Mouse (Mus musculus) T-helper 1 cell (primary cell): ENCODE results near the gene Psors1c2.

Experiments used
- in situ Hi-C: fragments of 300-600 bp; cut with MboI, MseI; formaldehyde crosslinking; loops from one replicate; pipeline ENCODE4 v1.15.1; 2025; ENCODE audit warnings: high pct_unique_total_duplicates

The Psors1c2 gene

DNA sequence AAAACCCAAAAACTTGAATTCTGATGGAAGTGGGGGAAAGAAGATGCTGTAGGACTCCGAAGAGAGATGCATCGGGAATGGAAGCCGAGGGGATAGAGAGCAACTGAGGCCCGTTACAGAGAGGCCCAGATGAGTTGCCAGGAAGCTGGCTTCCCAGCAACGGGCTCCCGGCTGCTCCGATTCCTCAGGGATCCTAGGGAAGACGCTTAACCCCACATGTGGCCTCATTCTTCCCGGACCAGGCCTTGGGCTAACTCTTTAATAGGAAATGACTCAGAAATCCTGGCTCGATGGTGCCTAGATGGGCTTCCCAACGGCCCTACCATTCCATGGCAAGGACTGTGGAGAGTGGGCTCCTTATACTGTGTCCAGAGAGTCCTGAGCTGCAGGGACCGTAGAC is 15.5 kb upstream of the Psors1c2 start:
- in situ Hi-C loops = no loop called here

DNA sequence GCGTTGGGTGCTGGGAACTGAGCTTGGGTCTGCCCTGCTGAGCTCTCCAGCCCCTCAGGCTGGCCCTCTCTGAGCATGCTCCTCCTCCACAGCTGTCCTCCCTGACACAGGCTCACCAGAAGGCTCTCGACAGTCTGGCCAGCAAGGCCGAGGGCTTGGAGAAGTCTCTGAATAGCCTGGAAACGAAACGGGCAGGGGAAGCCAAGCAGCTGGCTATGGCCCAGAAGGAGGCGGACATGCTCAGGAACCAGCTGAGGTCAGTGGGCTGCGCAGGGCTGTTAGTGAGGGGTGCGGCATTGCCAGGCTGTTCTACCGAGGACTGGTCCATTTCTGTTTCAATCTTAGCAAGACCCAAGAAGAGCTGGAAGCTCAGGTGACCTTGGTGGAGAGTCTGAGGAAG is 8.6 kb upstream of the Psors1c2 start:
- in situ Hi-C loops = no loop called here

GRCm38 (mm10) chr17:35526644-35527043 is 6.4 kb upstream of the Psors1c2 start:
- in situ Hi-C loops = no loop called here

DNA sequence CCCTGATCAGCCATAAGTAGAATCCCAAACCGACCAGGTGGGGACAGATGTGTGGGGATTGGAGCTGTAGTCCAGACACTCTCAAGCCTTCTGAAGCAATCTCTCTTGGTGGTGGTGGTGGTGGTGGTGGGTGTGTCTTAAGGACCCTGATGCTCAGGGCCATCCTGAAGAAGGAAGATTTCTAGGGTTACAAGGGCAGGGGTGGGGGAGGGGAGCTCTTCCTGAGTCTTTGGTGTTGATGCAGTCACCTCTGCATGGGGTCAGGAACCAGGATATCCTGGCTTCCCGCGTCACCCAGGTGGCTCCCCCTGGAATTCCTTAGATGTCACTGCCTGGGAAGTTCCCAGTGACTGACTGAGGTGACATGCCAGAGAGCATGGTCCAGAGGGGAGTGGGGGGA is 641 bp upstream of the Psors1c2 start:
- in situ Hi-C loops = no loop called here

DNA sequence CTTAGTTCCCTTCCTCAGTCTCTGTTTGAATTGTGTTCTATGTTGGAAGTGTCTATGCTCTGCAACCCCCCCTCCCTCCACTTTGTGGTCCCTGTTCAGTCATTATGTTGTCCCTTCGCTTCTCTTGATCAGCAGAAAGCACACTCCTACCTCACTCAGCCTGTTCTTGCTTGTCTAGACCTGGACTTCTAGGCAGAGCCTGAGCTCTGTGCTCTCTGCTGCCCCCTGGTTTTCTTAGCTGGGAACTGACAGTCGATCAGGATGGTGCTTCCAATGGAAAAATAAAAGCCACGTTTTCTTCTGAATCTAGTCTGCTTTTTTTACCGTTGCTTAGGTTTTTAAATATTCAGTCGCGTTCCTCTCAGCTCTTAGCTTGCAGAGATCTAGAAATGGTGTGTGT is 1.3 kb downstream of the Psors1c2 start:
- in situ Hi-C loops = no loop called here

- in situ Hi-C loops = no loop called here
These were observed 4.4 kb downstream of the Psors1c2 start for GRCm38 (mm10) chr17:35537421-35537820.

GRCm38 (mm10) chr17:35538476-35538875 is 5.5 kb downstream of the Psors1c2 start:
- in situ Hi-C loops = no loop called here

DNA sequence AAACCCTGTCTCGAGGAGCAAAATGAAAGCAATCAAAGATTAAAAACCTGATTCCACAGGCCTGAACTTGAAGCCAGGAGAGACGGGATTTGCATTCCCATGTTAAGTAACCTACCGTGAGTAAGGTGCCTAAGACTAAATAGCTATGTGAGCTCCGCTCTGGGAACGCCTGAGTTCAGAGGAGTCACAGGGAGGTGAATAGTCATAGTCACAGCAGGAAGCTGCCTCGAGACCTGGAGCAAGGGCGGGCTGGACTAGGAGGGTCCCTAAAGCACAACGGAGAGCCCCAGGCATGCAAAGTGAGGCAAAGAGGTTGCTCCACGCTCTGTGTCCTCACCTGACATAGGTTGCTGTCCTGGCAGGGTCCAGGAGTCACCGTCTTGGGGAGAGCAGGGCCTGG is 6.5 kb downstream of the Psors1c2 start:
- in situ Hi-C loops = no loop called here

GRCm38 (mm10) chr17:35542761-35543411 is 9.9 kb downstream of the Psors1c2 start:
- in situ Hi-C loops = no loop called here

DNA sequence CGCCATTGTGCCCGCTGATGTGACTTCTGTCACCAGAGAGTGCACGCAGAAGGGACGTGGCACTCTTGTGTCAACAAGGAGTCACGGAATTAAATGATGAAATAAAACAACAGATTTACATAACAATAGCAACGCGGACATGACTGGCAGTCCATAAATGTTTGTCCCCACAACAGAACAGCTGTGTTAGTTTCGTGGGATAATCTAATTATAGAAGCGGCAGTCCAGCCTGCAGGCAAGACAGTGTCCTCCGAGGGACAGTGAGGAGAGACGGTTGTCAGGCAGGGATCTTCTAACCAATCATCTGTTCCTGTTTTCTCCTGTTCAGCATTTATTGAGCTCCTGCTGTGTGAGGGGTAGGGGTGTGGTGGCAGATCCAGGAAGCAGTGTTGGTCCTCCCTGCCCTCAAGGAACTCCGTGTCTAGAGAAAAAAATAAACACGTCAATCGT is 10.4 kb downstream of the Psors1c2 start:
- in situ Hi-C loops = no loop called here

DNA sequence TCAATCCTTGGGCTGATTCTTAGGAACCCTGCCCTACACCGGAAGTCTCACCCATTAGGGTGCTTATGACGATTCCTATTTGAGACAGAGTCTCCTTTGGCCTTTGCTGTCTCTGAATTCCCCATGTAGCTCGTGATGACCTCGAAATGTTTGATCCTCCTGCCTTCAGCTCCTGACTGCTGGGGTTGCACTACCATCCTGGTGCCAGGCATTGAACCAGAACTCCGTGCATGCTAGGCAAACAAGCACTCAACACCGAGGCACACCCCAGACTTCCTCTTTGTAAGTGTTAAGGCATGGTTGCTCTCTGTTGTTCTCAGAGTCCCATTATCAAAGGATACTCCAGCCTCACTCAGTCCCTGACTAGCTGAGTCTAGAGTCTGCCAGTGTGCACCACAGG is 11.0 kb downstream of the Psors1c2 start:
- in situ Hi-C loops = no loop called here

DNA sequence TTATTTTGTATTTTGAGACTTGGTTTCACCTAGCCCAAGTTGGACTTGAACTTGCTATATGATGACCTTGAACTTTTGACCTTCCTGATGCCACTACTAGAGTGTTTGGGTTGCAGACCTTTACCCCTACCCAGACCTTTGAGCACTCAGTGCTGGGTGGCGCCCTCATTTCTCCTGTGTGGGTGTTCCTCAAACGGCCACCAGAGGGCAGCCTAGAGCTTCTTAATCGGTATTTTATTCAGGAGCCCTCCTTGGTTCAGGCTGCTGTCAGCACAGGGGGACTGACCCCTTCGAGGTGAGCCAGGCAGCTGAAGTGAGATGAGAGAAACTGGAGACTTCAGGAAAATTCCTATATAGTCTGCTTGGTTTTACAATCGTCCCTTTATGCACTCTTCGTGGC is 11.7 kb downstream of the Psors1c2 start:
- in situ Hi-C loops = no loop called here

DNA sequence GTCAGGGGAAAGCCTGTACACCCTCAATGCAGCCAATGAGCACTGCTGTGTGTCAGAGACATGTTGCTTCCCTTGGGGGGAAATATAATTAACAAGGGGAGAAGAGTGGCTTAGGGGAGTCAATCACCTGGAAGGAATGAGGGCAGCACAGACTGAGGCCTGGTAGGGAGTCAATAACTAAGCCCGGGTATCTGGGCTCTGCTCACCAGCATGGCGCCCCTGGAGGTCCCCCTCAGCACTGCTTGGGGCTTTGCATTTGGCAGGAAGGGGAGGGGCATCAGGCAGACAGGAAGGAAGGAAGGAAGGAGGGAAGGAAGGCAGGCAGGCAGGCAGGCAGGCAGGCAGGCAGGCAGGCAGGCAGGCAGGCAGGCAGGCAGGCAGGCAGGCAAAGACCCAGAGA is 14.5 kb downstream of the Psors1c2 start:
- in situ Hi-C loops = no loop called here

- in situ Hi-C loops = no loop called here
These were observed 15.6 kb downstream of the Psors1c2 start for GRCm38 (mm10) chr17:35548636-35549035.

- in situ Hi-C loops = no loop called here
These were observed 16.6 kb downstream of the Psors1c2 start for GRCm38 (mm10) chr17:35549437-35550142.

DNA sequence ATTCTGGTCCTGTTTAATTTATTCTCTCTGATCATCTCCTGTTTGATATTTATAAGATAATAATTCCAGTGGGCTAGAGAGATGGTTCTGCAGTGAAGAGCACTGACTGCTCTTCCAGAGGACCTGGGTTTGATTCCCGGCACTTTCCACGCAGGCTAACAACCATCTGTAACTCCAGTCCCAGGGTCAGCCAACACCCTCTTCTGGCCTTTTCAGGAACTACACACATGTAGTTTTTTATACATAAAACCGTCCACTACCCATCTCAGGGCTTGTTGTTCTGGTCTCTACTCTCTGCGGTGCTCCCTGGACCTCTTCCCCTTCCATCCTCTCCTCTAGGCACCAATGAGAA is 17.1 kb downstream of the Psors1c2 start:
- in situ Hi-C loops = no loop called here

DNA sequence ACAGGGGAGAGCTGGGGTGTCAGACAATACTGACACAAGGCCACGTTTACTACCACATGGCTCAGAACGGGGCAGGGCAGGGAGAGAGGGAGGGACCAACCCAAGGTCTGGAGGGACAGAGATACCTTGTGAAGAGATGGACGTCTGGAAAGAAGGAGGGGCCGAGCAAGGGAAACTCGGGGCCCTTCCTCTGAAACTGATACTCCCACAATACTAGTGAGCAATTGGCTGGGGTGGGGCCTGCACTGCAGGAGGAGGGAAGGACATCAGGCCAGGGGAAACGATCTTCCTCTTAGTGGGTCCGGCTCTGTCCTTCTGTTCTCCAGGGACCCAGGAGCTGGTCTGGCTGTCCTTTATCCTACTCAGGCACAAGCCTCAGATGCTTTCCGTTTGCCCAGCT is 17.9 kb downstream of the Psors1c2 start:
- in situ Hi-C loops = no loop called here

- in situ Hi-C loops = no loop called here
These were observed 18.9 kb downstream of the Psors1c2 start, which contains the start of gene Cdsn for GRCm38 (mm10) chr17:35551881-35552414. Cdsn (plus strand) TSS chr17:35552128.

DNA sequence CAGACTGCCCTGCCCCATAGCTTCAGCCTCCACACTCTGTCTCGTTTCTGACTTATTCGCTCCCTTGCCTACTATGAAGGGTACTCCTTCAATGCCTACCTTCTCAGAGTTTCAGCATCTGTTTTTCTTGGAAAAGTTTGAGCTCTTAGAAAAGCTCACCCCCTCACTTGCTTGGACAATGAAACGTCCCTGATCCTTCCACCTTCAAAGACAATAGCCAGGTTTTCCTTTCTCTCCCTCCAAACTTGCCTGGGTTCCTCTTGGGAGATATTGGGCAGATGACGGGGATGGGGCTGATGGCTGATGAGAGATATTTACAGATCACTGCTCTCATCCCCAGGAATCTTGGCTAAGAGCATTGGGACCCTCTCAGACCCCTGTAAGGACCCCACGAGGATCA is 21.3 kb downstream of the Psors1c2 start:
- in situ Hi-C loops = no loop called here

DNA sequence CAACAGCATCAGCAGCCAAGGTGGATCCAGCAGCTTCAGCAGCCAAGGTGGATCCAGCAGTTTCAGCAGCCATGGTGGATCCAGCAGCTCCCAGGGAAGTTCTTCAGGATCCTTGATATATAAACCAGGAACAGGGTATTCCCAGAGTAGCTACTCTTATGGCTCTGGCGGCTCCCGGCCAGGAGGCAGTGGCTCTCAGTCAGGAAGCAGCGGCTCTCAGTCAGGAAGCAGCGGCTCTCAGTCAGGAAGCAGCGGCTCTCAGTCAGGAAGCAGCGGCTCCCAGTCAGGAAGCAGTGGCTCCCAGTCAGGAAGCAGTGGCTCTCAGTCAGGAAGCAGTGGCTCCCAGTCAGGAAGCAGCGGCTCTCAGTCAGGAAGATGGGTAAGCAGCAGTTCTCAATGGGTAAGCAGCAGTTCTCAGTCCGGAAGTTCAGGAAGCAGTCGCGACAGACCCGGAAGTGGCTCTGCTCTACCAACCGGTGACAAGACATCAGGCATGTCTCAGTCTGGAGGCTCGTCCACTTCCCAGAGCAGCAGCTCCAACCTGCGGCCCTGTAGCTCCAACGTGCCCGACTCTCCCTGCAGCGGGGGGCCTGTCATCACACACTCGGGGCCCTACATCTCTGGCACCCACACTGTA is 21.9 kb downstream of the Psors1c2 start:
- in situ Hi-C loops = no loop called here

GRCm38 (mm10) chr17:35556186-35556765 is 23.3 kb downstream of the Psors1c2 start:
- in situ Hi-C loops = no loop called here

DNA sequence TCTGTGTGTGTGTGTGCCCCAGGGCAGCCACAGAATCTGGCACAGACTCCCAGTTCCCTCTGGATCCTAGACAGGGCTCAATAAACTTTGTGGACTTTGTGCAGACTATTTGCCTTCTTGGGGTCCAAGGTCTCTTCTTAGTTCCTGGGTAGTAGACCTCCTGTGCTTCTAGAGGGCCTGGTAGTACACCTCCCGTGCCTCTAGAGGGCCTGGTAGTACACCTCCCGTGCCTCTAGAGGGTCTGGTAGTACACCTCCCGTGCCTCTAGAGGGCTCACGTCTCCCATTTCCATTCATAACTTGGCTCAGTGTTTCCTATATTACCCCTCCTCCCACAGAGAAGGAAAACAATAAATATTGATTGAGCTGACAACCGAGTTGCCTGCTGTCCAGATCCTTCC is 23.8 kb downstream of the Psors1c2 start:
- in situ Hi-C loops = no loop called here
